Mouse (Mus musculus): ENCODE measurements at regions not wholly inside any gene's neighbourhood (a gene's known extent, or its start where the extent isn't known, plus 50 kb on each side); places are given as distances from the start of the nearest gene placed in this dataset.

GRCm38 (mm10) chr3:138609749-138610148 lies 83.8 kb downstream of the Eif4e start:
- Histone ChIP-seq H3K4me1 (replicated peaks; ENCODE audit: low read depth, low read length) (no peaks in the 10 kb centered on the region), H3K4me3 (replicated peaks; ENCODE audit: low read length) (no peak overlapping the region), H3K9me3 (ENCODE audit: low read length) (no peaks in the 10 kb centered on the region), H3K36me3 (ENCODE audit: insufficient read depth, low read length) (no peaks in the 10 kb centered on the region), H3K27me3 (ENCODE audit: insufficient read depth, low read length) (0 out of 2 replicates have a peak, but pooled peaks cover 2% of the 10 kb centered on the region)
- TF ChIP-seq CTCF (conservative IDR thresholded peaks at IDR 0.05; ENCODE audit: low read length) (no peak), POU5F1 (IDR thresholded peaks at IDR 0.05; ENCODE audit: borderline replicate concordance, low read length) (no peak), NANOG (IDR thresholded peaks at IDR 0.05; ENCODE audit: borderline replicate concordance, low read length) (no peak)

- no peak for TF ChIP-seq CTCF (conservative IDR thresholded peaks at IDR 0.05; ENCODE audit: low read length)
- no peak for TF ChIP-seq POU5F1 (IDR thresholded peaks at IDR 0.05; ENCODE audit: borderline replicate concordance, low read length)
- TF ChIP-seq NANOG (IDR thresholded peaks at IDR 0.05; ENCODE audit: borderline replicate concordance, low read length), result no peak
- no peaks in the 10 kb centered on the region for H3K9me3 ChIP-seq (ENCODE audit: low read length)
- H3K36me3 ChIP-seq (ENCODE audit: insufficient read depth, low read length), result no peaks in the 10 kb centered on the region
- H3K4me1 ChIP-seq (replicated peaks; ENCODE audit: low read depth, low read length), result no peaks in the 10 kb centered on the region
- 0 out of 2 replicates have a peak, but pooled peaks cover 2% of the 10 kb centered on the region for H3K27me3 ChIP-seq (ENCODE audit: insufficient read depth, low read length)
- H3K4me3 ChIP-seq (replicated peaks; ENCODE audit: low read length), result no peak overlapping the region
Observed at GRCm38 (mm10) chr3:138612884-138613653, 87.1 kb downstream of the Eif4e start.

- 0 out of 2 replicates have a peak, but pooled peaks cover 2% of the 10 kb centered on the region for H3K27me3 ChIP-seq (ENCODE audit: insufficient read depth, low read length)
- H3K4me1 ChIP-seq (replicated peaks; ENCODE audit: low read depth, low read length), result no peaks in the 10 kb centered on the region
- H3K4me3 ChIP-seq (replicated peaks; ENCODE audit: low read length), result no peak overlapping the region
- no peaks in the 10 kb centered on the region for H3K9me3 ChIP-seq (ENCODE audit: low read length)
- TF ChIP-seq POU5F1 (IDR thresholded peaks at IDR 0.05; ENCODE audit: borderline replicate concordance, low read length) (no peak), NANOG (IDR thresholded peaks at IDR 0.05; ENCODE audit: borderline replicate concordance, low read length) (no peak), CTCF (conservative IDR thresholded peaks at IDR 0.05; ENCODE audit: low read length) (no peak)
- H3K36me3 ChIP-seq (ENCODE audit: insufficient read depth, low read length), result no peaks in the 10 kb centered on the region
Observed at GRCm38 (mm10) chr3:138613680-138614079, 87.7 kb downstream of the Eif4e start.

- no peaks in the 10 kb centered on the region for H3K9me3 ChIP-seq (ENCODE audit: low read length)
- H3K27me3 ChIP-seq (ENCODE audit: insufficient read depth, low read length), result 0 out of 2 replicates have a peak, but pooled peaks cover 2% of the 10 kb centered on the region
- H3K4me3 ChIP-seq (replicated peaks; ENCODE audit: low read length), result no peak overlapping the region
- no peaks in the 10 kb centered on the region for H3K36me3 ChIP-seq (ENCODE audit: insufficient read depth, low read length)
- TF ChIP-seq CTCF (conservative IDR thresholded peaks at IDR 0.05; ENCODE audit: low read length) (no peak), NANOG (IDR thresholded peaks at IDR 0.05; ENCODE audit: borderline replicate concordance, low read length) (no peak), POU5F1 (IDR thresholded peaks at IDR 0.05; ENCODE audit: borderline replicate concordance, low read length) (no peak)
- no peaks in the 10 kb centered on the region for H3K4me1 ChIP-seq (replicated peaks; ENCODE audit: low read depth, low read length)
Observed at GRCm38 (mm10) chr3:138614899-138615298, 88.9 kb downstream of the Eif4e start.

GRCm38 (mm10) chr3:138620263-138620662 lies 94.3 kb downstream of the Eif4e start:
- H3K27me3 ChIP-seq (ENCODE audit: insufficient read depth, low read length), result no peaks in the 10 kb centered on the region
- H3K4me1 ChIP-seq (replicated peaks; ENCODE audit: low read depth, low read length), result no peaks in the 10 kb centered on the region
- no peak overlapping the region for H3K4me3 ChIP-seq (replicated peaks; ENCODE audit: low read length)
- TF ChIP-seq POU5F1 (IDR thresholded peaks at IDR 0.05; ENCODE audit: borderline replicate concordance, low read length) (no peak), NANOG (IDR thresholded peaks at IDR 0.05; ENCODE audit: borderline replicate concordance, low read length) (no peak)
- H3K9me3 ChIP-seq (ENCODE audit: low read length), result no peaks in the 10 kb centered on the region
- no peaks in the 10 kb centered on the region for H3K36me3 ChIP-seq (ENCODE audit: insufficient read depth, low read length)

GRCm38 (mm10) chr3:138624128-138624527 lies 98.1 kb downstream of the Eif4e start:
- no peaks in the 10 kb centered on the region for H3K4me1 ChIP-seq (replicated peaks; ENCODE audit: low read depth, low read length)
- TF ChIP-seq CTCF (conservative IDR thresholded peaks at IDR 0.05; ENCODE audit: low read length) (no peak), POU5F1 (IDR thresholded peaks at IDR 0.05; ENCODE audit: borderline replicate concordance, low read length) (no peak), NANOG (IDR thresholded peaks at IDR 0.05; ENCODE audit: borderline replicate concordance, low read length) (no peak)
- no peak overlapping the region for H3K4me3 ChIP-seq (replicated peaks; ENCODE audit: low read length)
- no peaks in the 10 kb centered on the region for H3K27me3 ChIP-seq (ENCODE audit: insufficient read depth, low read length)
- H3K36me3 ChIP-seq (ENCODE audit: insufficient read depth, low read length), result no peaks in the 10 kb centered on the region
- H3K9me3 ChIP-seq (ENCODE audit: low read length), result no peaks in the 10 kb centered on the region

GRCm38 (mm10) chr3:138626230-138626629 lies 100.3 kb downstream of the Eif4e start:
- no peaks in the 10 kb centered on the region for H3K9me3 ChIP-seq (ENCODE audit: low read length)
- no peak for TF ChIP-seq POU5F1 (IDR thresholded peaks at IDR 0.05; ENCODE audit: borderline replicate concordance, low read length)
- TF ChIP-seq NANOG (IDR thresholded peaks at IDR 0.05; ENCODE audit: borderline replicate concordance, low read length), result no peak
- TF ChIP-seq CTCF (conservative IDR thresholded peaks at IDR 0.05; ENCODE audit: low read length), result no peak
- no peak overlapping the region for H3K4me3 ChIP-seq (replicated peaks; ENCODE audit: low read length)
- no peaks in the 10 kb centered on the region for H3K36me3 ChIP-seq (ENCODE audit: insufficient read depth, low read length)
- H3K4me1 ChIP-seq (replicated peaks; ENCODE audit: low read depth, low read length), result no peaks in the 10 kb centered on the region
- H3K27me3 ChIP-seq (ENCODE audit: insufficient read depth, low read length), result no peaks in the 10 kb centered on the region

- Histone ChIP-seq H3K4me3 (replicated peaks; ENCODE audit: low read length) (no peak overlapping the region), H3K36me3 (ENCODE audit: insufficient read depth, low read length) (no peaks in the 10 kb centered on the region), H3K27me3 (ENCODE audit: insufficient read depth, low read length) (no peaks in the 10 kb centered on the region), H3K9me3 (ENCODE audit: low read length) (no peaks in the 10 kb centered on the region), H3K4me1 (replicated peaks; ENCODE audit: low read depth, low read length) (no peaks in the 10 kb centered on the region)
- TF ChIP-seq POU5F1 (IDR thresholded peaks at IDR 0.05; ENCODE audit: borderline replicate concordance, low read length) (no peak), CTCF (conservative IDR thresholded peaks at IDR 0.05; ENCODE audit: low read length) (no peak), NANOG (IDR thresholded peaks at IDR 0.05; ENCODE audit: borderline replicate concordance, low read length) (no peak)
Observed at GRCm38 (mm10) chr3:138630231-138630630, 104.3 kb downstream of the Eif4e start.

Data from E14TG2a.4 (cell line).